Mouse (Mus musculus) skeletal muscle tissue, adult 2 months (tissue): ENCODE results near the gene Gm4881.

Source experiments
- DNase-seq: peaks from one replicate; pipeline ENCODE4 v3.0.0-alpha.2; 2012; ENCODE audit warnings: low read depth, low spot score

Gene Gm4881

DNA sequence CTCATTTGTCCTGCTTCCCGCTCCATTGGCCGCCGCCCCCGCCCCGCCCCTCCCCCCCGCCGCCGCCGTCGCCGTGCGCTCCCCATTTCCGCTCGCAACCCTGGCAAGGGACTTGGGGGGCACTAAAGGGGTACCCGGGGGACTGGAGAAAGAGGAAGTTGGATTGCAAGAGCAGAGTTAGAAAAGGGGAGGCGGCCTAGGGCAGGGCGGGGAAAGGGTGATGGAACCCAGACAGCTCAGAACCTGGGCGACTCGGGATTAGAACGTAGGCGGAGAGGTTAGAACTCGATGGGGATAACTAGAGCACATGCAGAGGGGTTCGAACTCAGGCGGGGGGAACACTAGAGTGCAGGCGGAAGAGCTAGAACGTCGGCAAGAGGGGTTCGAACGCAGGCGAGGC lies 10.2 kb upstream of the Gm4881 start:
- DNase-seq, result no peak

- DNase-seq, result no peak
These were observed 9.7 kb upstream of the Gm4881 start for GRCm38 (mm10) chr7:24953966-24954365.

GRCm38 (mm10) chr7:24949958-24950623 lies 5.8 kb upstream of the Gm4881 start:
- DNase-seq, result no peak

DNA sequence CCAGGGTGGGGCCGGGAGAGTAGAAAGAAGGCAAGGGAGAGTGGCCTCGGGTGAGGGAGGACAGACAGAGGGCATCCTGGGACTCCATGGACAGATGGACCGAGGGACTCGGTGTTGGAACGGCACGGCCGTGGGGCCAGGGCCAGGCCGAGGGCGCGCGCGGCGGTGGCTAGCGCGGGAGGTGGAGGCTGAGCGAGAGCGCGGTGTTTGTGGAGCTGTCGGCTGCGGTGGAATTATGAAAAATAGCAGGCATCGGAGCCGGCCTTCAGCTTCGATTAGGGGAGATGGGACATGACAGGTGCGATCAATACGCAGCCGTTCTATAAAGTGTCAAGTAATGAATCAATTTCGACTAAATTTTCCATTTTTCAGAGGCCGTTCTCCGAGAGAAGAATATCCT lies 4.5 kb upstream of the Gm4881 start:
- DNase-seq, result no peak

GRCm38 (mm10) chr7:24947316-24948048 lies 3.2 kb upstream of the Gm4881 start:
- no peak for DNase-seq

DNA sequence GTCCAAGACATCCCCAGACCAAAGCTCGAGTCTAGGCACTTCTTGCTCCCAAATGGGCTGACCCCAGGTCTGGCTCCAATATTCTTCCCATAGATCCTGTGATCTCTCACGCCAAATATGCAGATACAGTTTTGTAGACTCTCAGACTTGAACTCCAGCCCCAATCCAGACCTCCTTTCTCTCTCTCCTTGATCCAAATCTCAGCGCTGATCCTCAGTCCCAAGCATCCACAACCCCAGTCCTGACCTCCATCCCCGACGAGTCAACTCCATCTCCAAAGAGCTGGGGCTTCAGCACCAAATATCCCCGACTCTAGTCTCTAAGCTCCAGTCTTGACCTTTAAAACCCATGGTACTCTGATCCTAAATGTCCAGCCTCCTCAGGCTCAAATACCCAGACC lies 653 bp downstream of the Gm4881 start:
- no peak for DNase-seq

DNA sequence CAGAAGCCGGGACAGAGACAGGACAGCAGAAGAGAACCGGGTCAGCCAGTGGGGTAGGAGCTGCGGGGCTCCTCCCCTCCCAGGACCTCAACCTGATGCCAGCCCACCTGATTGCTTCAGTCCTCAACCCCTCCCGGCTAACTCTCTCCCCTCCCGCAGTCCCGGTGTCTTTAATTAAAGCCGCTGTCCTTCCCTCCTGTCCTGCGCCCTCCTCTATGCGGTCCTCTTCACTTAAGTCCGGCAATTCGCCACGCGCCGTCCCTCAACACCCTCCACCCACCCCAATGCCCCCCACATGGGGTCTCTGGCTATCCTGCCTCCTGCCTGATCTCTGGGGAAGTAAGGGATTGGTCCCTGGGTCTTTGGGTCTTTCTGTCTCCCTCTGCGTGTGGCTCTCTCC lies 12.6 kb downstream of the Gm4881 start:
- DNase-seq, result no peak

DNA sequence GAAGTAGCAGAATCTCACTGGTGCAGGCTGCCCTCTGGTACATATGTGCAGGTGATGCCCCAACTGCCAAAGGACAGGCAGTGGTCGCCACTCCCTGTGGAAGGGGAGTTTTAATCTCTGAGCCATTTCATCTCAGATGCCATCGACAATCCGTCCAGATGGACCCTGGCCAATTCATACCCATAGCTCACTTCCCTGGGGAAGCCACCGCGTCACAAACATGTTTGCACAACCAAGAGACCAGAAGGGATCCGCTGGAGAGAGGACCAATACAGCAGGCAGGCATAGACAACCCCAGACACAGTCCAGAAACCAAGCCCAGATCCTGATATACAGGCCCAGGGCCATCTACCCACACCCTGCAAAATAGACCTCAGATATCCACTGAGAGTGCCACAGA lies 13.8 kb downstream of the Gm4881 start:
- DNase-seq, result no peak

- DNase-seq, result peak; percentile 87
These were observed 24.6 kb downstream of the Gm4881 start for GRCm38 (mm10) chr7:24919728-24920127.

DNA sequence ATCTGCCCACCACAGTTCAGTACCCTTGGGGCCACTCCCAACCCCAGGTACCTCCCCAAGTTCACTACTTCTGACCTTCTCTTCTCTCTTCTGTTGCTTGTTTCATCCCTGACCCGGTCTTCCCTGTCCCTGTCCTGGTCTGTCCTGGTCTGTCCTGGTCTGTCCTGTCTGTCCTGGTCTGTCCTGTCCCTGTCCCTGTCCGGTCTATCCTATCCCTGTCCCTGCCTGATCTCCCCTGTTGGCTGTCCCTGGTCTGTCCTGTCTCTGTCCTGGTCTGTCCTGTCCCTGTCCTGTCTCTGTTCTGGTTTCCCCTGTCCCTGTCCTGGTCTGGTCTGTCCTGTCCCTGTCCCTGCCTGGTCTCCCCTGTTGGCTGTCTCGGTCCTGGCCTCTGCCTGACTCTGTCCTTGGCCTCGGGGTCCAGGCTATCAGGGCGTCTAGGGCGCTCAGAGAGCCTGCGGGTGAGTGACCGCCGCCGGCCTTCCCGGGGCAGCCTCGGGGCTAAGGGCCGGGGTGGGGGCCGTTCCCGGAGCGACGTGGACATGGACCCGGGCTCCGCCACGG lies 25.5 kb downstream of the Gm4881 start:
- DNase-seq, result no peak

DNA sequence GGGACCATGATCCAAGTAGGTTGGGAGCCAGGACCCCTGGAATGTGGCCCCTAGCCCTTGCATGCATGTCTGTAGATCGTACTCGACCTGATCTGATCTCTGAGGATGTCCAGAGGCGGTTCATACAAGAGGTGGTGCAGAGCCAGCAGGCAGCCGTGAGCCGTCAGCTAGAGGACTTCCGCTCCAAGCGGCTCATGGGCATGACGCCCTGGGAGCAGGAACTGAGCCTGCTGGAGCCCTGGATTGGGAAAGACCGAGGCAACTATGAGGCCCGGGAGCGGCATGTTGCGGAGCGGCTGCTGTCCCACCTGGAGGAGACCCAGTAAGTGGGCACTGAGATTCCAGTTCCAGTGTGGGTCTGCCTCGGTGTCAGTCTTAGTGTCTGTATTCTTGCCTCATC lies 31.8 kb downstream of the Gm4881 start:
- DNase-seq, result no peak

DNA sequence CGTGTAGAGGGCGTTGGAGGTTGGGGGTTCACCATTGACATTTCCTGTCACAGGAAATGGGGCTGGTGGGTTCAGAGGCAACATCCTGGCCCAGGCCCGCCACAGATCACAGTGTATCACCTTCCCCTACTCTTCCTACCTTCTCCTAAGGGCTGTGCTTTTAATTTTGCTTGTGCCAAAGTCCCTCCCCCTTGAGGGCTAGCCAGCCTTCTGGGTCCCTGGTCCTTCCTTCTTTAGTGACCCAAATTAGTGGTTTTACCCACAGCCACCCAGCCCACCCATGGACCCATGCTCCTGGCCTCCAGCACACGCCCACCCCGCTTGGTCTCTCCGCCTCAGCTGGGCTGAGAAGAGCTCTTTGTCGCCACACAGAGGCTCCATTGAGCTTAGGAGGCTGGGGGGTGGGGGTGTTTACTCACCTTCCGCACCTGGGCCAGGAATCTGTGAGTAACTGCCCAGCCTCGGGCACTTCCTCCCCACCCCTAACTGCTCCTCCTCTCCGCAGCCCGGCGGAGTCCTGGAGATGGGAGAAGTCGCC lies 37.0 kb downstream of the Gm4881 start:
- no peak for DNase-seq

- no peak for DNase-seq
These were observed 37.7 kb downstream of the Gm4881 start for GRCm38 (mm10) chr7:24906551-24906950.

DNA sequence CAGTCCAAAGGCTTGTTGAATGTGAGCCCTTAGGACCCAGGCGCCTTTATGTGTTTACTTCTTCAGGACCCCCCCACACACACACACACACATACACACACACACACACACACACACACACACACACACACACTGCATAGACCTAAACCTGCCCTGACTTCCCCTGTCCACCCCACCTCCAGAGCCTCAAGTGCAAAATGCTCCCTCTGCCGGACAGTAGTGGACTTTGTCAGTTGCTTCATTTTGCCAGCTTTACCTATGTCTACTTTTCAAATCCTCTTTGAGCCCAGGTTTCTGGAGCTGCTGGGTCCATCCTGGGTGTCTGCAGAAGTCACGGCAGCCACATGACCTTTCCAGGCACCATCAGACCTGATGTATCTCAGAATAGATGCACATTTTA lies 39.4 kb downstream of the Gm4881 start:
- no peak for DNase-seq

- peak; percentile 95 for DNase-seq
These were observed 40.2 kb downstream of the Gm4881 start for GRCm38 (mm10) chr7:24904070-24904483.

- no peak for DNase-seq
These were observed 40.9 kb downstream of the Gm4881 start for GRCm38 (mm10) chr7:24903444-24903825.

- no peak for DNase-seq
These were observed 41.5 kb downstream of the Gm4881 start, which contains the start of gene Arhgef1 for GRCm38 (mm10) chr7:24902630-24903443. TSS of gene Arhgef1 (plus strand) at chr7:24902912.

- DNase-seq, result no peak
These were observed 42.0 kb downstream of the Gm4881 start for GRCm38 (mm10) chr7:24902264-24902629.

DNA sequence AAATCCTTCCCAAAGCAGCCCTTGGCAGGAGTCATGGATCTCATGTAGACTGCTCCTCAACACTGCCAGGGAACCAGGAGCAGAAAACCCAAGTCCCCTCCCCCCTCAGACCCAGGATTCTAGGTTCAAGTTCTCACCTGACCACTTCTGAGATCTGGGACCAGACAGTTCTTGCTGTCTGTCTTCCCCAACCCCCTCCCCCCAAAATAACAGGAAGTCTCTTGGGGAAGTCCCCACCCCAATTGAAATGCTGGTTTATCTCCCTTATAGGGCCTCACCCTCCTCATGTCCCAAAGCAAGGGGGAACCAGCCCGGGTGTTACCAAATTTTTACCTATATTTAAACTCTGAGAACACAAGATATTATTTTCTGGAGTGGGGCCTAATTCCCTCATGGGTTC lies 42.5 kb downstream of the Gm4881 start:
- DNase-seq, result no peak

DNA sequence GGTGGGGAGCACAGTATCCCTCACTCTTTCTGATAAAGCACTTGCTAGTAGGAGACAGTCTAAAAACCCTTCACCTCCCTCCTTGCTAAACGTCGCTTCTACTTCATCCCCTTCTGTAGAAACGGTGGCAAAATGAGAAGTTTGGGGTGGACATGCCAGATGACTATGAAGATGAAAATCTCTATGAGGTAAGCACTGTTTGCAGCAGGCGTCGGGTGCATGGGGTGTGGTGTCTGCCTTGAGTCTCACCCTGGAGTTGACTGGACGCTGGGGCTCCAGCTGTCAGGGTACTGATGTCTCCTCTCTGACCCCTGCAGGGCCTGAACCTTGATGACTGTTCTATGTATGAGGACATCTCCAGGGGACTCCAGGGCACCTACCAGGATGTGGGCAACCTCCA lies 43.2 kb downstream of the Gm4881 start:
- DNase-seq, result no peak

GRCm38 (mm10) chr7:24897959-24898358 lies 46.3 kb downstream of the Gm4881 start:
- DNase-seq, result no peak

DNA sequence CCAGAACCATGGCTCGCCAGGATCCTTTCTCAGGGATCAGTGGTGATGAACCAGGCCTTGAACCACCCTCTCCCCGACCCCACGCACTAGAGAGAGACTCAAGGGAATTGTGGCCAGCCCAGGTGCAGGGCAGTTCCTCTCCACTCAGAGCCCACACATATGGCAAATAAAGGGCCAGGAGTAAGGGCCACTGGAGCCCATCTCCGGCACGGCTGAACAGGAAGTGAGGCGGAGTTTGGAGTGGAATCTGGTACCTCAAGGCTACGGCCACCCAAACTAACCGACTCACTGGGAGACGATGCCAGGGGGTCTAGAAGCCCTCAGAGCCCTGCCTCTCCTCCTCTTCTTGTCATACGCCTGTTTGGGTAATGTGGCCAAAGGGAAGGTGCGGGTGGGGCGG lies 47.1 kb downstream of the Gm4881 start, which contains the start of gene Cd79a:
Gene Cd79a, plus strand, starts transcription at position 158 of the 400 bp plus-strand sequence.
- DNase-seq, result no peak
